Mouse (Mus musculus) lung, adult 2 months (tissue): Measurements from ENCODE around the gene Kcna2.

Experiments used
- CTCF ChIP-seq: fragments of 200-500 bp; IDR thresholded peaks from 2 replicates; pipeline ENCODE4 v1.5.1; 2011; ENCODE audit warnings: mild to moderate bottlenecking, low read length, control low read depth; ENCODE audit not compliant: insufficient read depth
- POLR2A ChIP-seq: fragments of 200-500 bp; IDR thresholded peaks from 2 replicates; pipeline ENCODE4 v1.6.1; 2011; ENCODE audit warnings: low read depth, mild to moderate bottlenecking, control low read depth, low read length, borderline replicate concordance; ENCODE audit errors: extremely low read depth

GRCm38 (mm10) chr3:107090001-107090400, 10.9 kb upstream of the Kcna2 start:
- TF ChIP-seq CTCF = no peak
- no peak for TF ChIP-seq POLR2A
